Mouse (Mus musculus): Measurements from ENCODE around the gene Ttbk1. TPM values are rescaled to one million over a fixed set of nuclear protein-coding genes. Genes with fewer than 3 reads are reported as not detected.

Ttbk1 gene
- polyA plus RNA-seq, 1 experiment from 2014 or later: 4.7 TPM

DNA sequence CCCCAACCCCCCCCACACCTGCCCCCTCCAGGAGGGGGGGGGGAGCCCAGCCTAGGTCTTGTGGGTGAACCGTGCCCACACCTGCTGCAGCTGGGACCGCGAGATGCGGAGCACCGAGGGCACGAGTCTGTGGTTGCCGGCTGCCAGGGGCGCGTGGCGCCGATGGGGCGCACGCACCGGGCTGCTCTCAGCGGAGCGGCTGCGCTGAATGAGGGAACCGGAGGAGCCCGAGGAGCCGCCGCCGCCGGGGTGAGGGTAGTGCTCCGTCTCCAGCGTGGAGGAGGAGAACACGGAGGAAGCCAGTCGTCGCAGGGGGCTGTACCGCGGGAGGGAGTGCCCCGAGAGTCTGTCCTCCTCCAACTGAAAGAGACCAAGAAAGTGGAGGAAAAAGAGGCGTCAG, 26.8 kb downstream of the Ttbk1 start:
- peaks cover 11% of the 10 kb centered on the region for H3K36me3 ChIP-seq (ENCODE audit: control insufficient read depth, insufficient read depth, low read length)
- H3K9me3 ChIP-seq (replicated peaks; ENCODE audit: control insufficient read depth, low read length, poor library complexity, severe bottlenecking): no peaks in the 10 kb centered on the region
- H3K4me2 ChIP-seq (ENCODE audit: low read length): peak overlapping the region; percentile 16; the same call in 1 of the 2 replicates
- H3K27me3 ChIP-seq (ENCODE audit: control insufficient read depth, insufficient read depth, low read depth, low read length): peaks cover 2% of the 10 kb centered on the region; the same call in 1 of the 2 replicates
- H3K9ac ChIP-seq (ENCODE audit: low read depth, low read length): peak overlapping the region; percentile 44; the same call in 1 of the 2 replicates
- no peak overlapping the region for H3K4me3 ChIP-seq (ENCODE audit: low read depth, low read length)
- no peak for ATAC-seq
- H3K4me1 ChIP-seq (ENCODE audit: control insufficient read depth, insufficient read depth, low read length): peaks cover 5% of the 10 kb centered on the region; the same call in 1 of the 2 replicates
- WGBS: 8% methylated on average over 32 of the region's 32 CpGs
- no peak overlapping the region for H3K27ac ChIP-seq (ENCODE audit: low read length)

DNA sequence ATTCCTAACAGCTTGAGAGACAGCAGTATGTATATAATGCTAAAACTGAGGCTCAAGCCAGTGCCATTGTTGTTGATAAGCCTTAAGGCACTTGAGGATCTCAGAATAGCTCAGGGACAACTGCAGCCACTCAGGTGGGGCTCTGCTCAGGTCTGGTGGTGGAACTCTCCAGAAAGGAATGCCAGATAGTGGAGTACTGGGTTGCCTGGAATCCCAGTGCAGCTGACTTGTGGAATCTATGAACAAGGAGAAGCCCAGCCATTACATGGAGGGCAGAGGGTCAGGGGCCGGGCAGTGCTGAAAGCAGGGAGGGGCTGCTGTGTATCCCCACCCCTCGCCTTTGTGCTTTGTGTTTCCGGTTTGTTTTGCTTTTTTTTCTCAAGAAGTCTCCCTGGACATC, 29.0 kb downstream of the Ttbk1 start:
- H3K27me3 ChIP-seq (ENCODE audit: control insufficient read depth, insufficient read depth, low read depth, low read length): peaks cover 2% of the 10 kb centered on the region; the same call in 1 of the 2 replicates

GRCm38 (mm10) chr17:46457791-46458190, 29.7 kb downstream of the Ttbk1 start:
- no peak for ATAC-seq
- Histone ChIP-seq H3K9ac (ENCODE audit: low read depth, low read length) (no peak overlapping the region), H3K4me1 (ENCODE audit: control insufficient read depth, insufficient read depth, low read length) (peaks cover 30% of the 10 kb centered on the region), H3K4me3 (ENCODE audit: low read depth, low read length) (no peak overlapping the region), H3K27me3 (ENCODE audit: control insufficient read depth, insufficient read depth, low read depth, low read length) (peaks cover 2% of the 10 kb centered on the region; the same call in 1 of the 2 replicates), H3K27ac (ENCODE audit: low read length) (no peak overlapping the region), H3K36me3 (ENCODE audit: control insufficient read depth, insufficient read depth, low read length) (peaks cover 8% of the 10 kb centered on the region; the same call in 1 of the 2 replicates), H3K9me3 (replicated peaks; ENCODE audit: control insufficient read depth, low read length, poor library complexity, severe bottlenecking) (no peaks in the 10 kb centered on the region), H3K4me2 (ENCODE audit: low read length) (no peak overlapping the region)
- WGBS: 16% methylated on average over 10 of the region's 10 CpGs

More for the DNA sequence above, 29.0 kb downstream of the Ttbk1 start:
- H3K4me1 ChIP-seq (ENCODE audit: control insufficient read depth, insufficient read depth, low read length): peaks cover 27% of the 10 kb centered on the region
- no peak overlapping the region for H3K9ac ChIP-seq (ENCODE audit: low read depth, low read length)
- WGBS: 51% methylated on average over 3 of the region's 3 CpGs
- no peak overlapping the region for H3K4me3 ChIP-seq (ENCODE audit: low read depth, low read length)
- no peak overlapping the region for H3K4me2 ChIP-seq (ENCODE audit: low read length)
- H3K36me3 ChIP-seq (ENCODE audit: control insufficient read depth, insufficient read depth, low read length): peaks cover 8% of the 10 kb centered on the region
- no peaks in the 10 kb centered on the region for H3K9me3 ChIP-seq (replicated peaks; ENCODE audit: control insufficient read depth, low read length, poor library complexity, severe bottlenecking)
- no peak for ATAC-seq
- H3K27ac ChIP-seq (ENCODE audit: low read length): no peak overlapping the region

DNA sequence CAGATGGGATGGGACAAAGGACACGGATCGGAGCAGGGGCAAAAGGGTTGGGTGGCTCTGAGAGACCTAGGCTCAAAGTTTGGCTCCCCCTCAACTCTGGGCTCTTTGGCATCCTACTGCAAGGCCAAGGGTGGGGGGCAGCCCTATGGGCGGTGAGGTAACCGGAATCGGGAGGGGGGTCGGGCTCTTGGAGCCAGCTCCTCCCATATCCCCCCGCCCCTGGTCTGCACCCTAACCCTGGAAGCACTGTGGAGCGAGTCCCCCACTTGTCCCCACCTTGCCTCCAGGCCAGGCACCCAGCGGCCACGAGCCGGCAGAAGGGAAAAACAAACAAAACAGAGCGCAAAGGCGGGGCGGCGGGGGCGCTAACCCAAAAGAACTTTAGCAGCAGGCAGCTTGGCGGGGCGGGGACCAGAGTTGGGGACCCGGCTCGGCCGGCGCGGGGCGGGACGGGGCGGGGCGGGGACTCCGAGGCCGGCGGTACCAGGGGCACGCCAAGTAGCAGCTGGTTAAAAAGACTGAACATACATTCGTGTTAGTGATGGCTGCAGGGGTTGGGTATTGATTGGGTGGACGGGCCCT, 32.3 kb downstream of the Ttbk1 start:
- 3% methylated on average over 20 of the region's 33 CpGs for WGBS
- Histone ChIP-seq H3K27ac (ENCODE audit: low read length) (no peak overlapping the region), H3K9me3 (replicated peaks; ENCODE audit: control insufficient read depth, low read length, poor library complexity, severe bottlenecking) (no peaks in the 10 kb centered on the region), H3K27me3 (ENCODE audit: control insufficient read depth, insufficient read depth, low read depth, low read length) (peaks cover 2% of the 10 kb centered on the region; the same call in 1 of the 2 replicates), H3K9ac (ENCODE audit: low read depth, low read length) (peak overlapping the region; percentile 48), H3K36me3 (ENCODE audit: control insufficient read depth, insufficient read depth, low read length) (peaks cover 10% of the 10 kb centered on the region), H3K4me2 (ENCODE audit: low read length) (peak overlapping the region; percentile 68), H3K4me3 (ENCODE audit: low read depth, low read length) (peak overlapping the region; percentile 26), H3K4me1 (ENCODE audit: control insufficient read depth, insufficient read depth, low read length) (peaks cover 24% of the 10 kb centered on the region)
- peak; percentile 44; the same call in 1 of the 2 replicates for ATAC-seq

- Histone ChIP-seq H3K27ac (ENCODE audit: low read length) (no peak overlapping the region), H3K4me3 (ENCODE audit: low read depth, low read length) (no peak overlapping the region; the same call in 1 of the 2 replicates), H3K27me3 (ENCODE audit: control insufficient read depth, insufficient read depth, low read depth, low read length) (peaks cover 2% of the 10 kb centered on the region; the same call in 1 of the 2 replicates), H3K36me3 (ENCODE audit: control insufficient read depth, insufficient read depth, low read length) (peaks cover 10% of the 10 kb centered on the region), H3K9me3 (replicated peaks; ENCODE audit: control insufficient read depth, low read length, poor library complexity, severe bottlenecking) (no peaks in the 10 kb centered on the region), H3K4me1 (ENCODE audit: control insufficient read depth, insufficient read depth, low read length) (peaks cover 24% of the 10 kb centered on the region), H3K9ac (ENCODE audit: low read depth, low read length) (peak overlapping the region; percentile 48), H3K4me2 (ENCODE audit: low read length) (peak overlapping the region; percentile 68)
- under 1% methylated on average over 9 of the region's 9 CpGs for WGBS
- 0 out of 2 replicates have a peak, but pooled peaks have one; percentile 26 for ATAC-seq
Measured at GRCm38 (mm10) chr17:46454539-46454938, 32.9 kb downstream of the Ttbk1 start.

GRCm38 (mm10) chr17:46453970-46454411, 33.5 kb downstream of the Ttbk1 start:
- peak; percentile 21 for ATAC-seq
- no peak overlapping the region for H3K27ac ChIP-seq (ENCODE audit: low read length)
- H3K36me3 ChIP-seq (ENCODE audit: control insufficient read depth, insufficient read depth, low read length): peaks cover 5% of the 10 kb centered on the region
- peak overlapping the region; percentile 68 for H3K4me2 ChIP-seq (ENCODE audit: low read length)
- 2% methylated on average over 26 of the region's 26 CpGs for WGBS
- peaks cover 2% of the 10 kb centered on the region; the same call in 1 of the 2 replicates for H3K27me3 ChIP-seq (ENCODE audit: control insufficient read depth, insufficient read depth, low read depth, low read length)
- H3K4me1 ChIP-seq (ENCODE audit: control insufficient read depth, insufficient read depth, low read length): peaks cover 24% of the 10 kb centered on the region
- H3K9ac ChIP-seq (ENCODE audit: low read depth, low read length): peak overlapping the region; percentile 42; the same call in 1 of the 2 replicates
- H3K4me3 ChIP-seq (ENCODE audit: low read depth, low read length): peak overlapping the region; percentile 26
- no peaks in the 10 kb centered on the region for H3K9me3 ChIP-seq (replicated peaks; ENCODE audit: control insufficient read depth, low read length, poor library complexity, severe bottlenecking)

DNA sequence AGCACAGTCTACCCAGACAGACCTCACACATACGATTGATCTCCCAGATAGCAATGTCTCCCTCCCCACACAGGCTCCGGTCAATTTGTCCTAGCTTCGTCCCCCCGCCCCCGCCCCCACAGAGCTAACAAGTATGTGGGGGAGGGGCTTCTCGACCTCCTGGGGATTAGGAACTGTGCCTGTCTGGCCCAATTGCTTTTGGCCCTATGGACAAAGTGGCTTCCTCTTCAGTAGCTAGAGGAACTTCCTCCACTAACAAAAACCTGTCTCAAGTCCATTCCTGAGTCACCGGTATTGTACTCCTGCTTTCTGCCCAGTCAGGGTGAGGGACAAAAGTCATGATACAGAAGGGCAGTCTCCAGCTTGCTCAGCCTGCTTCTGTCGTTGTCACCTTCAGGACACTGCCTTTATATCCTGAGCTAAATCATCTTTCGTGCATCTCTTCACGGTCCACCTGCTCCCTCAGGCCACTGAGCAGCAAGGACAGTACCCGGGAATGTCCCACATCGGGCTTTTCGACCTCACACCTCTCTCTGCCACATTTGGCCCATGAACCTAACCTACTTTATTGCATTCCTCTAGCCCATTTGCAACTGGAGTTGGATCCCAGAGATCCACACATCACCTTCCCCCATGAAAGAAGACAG, 34.0 kb downstream of the Ttbk1 start:
- no peaks in the 10 kb centered on the region for H3K9me3 ChIP-seq (replicated peaks; ENCODE audit: control insufficient read depth, low read length, poor library complexity, severe bottlenecking)
- no peak overlapping the region for H3K9ac ChIP-seq (ENCODE audit: low read depth, low read length)
- no peak overlapping the region for H3K27ac ChIP-seq (ENCODE audit: low read length)
- H3K36me3 ChIP-seq (ENCODE audit: control insufficient read depth, insufficient read depth, low read length): peaks cover 2% of the 10 kb centered on the region; the same call in 1 of the 2 replicates
- peak overlapping the region; percentile 68 for H3K4me2 ChIP-seq (ENCODE audit: low read length)
- peaks cover 24% of the 10 kb centered on the region for H3K4me1 ChIP-seq (ENCODE audit: control insufficient read depth, insufficient read depth, low read length)
- 6% methylated on average over 13 of the region's 13 CpGs for WGBS
- no peak overlapping the region for H3K4me3 ChIP-seq (ENCODE audit: low read depth, low read length)
- peaks cover 2% of the 10 kb centered on the region; the same call in 1 of the 2 replicates for H3K27me3 ChIP-seq (ENCODE audit: control insufficient read depth, insufficient read depth, low read depth, low read length)
- no peak for ATAC-seq

DNA sequence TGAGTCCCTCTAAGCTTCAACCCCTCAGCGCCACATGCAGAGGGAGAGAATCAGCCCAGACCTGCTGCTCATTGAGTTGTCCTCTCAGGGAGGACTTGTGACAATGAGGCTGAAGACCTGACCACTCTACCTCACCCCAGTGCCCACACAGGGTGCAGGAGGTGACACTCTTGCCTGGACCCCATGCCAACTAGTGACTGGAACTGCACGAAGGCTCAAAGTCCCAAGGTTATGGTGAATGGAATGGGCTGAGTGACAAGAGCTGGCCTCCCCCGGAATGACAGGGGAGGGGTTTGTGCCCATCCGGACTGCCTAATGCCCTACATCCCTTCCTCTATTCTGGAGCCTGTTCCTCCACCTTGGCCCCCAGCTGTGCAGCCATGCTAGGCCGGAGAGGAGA, 34.8 kb downstream of the Ttbk1 start:
- peaks cover 24% of the 10 kb centered on the region for H3K4me1 ChIP-seq (ENCODE audit: control insufficient read depth, insufficient read depth, low read length)
- H3K36me3 ChIP-seq (ENCODE audit: control insufficient read depth, insufficient read depth, low read length): peaks cover 2% of the 10 kb centered on the region; the same call in 1 of the 2 replicates
- WGBS: 38% methylated on average over 5 of the region's 5 CpGs
- peaks cover 2% of the 10 kb centered on the region; the same call in 1 of the 2 replicates for H3K27me3 ChIP-seq (ENCODE audit: control insufficient read depth, insufficient read depth, low read depth, low read length)
- no peak overlapping the region for H3K4me2 ChIP-seq (ENCODE audit: low read length)
- no peak overlapping the region for H3K4me3 ChIP-seq (ENCODE audit: low read depth, low read length)
- no peak overlapping the region for H3K9ac ChIP-seq (ENCODE audit: low read depth, low read length)
- no peaks in the 10 kb centered on the region for H3K9me3 ChIP-seq (replicated peaks; ENCODE audit: control insufficient read depth, low read length, poor library complexity, severe bottlenecking)
- no peak overlapping the region for H3K27ac ChIP-seq (ENCODE audit: low read length)
- ATAC-seq: no peak

GRCm38 (mm10) chr17:46446264-46446663, 41.2 kb downstream of the Ttbk1 start:
- Histone ChIP-seq H3K4me3 (ENCODE audit: low read depth, low read length) (no peak overlapping the region), H3K4me1 (ENCODE audit: control insufficient read depth, insufficient read depth, low read length) (no peaks in the 10 kb centered on the region), H3K27ac (ENCODE audit: low read length) (no peak overlapping the region), H3K9me3 (replicated peaks; ENCODE audit: control insufficient read depth, low read length, poor library complexity, severe bottlenecking) (no peaks in the 10 kb centered on the region), H3K9ac (ENCODE audit: low read depth, low read length) (no peak overlapping the region), H3K27me3 (ENCODE audit: control insufficient read depth, insufficient read depth, low read depth, low read length) (peaks cover 21% of the 10 kb centered on the region), H3K36me3 (ENCODE audit: control insufficient read depth, insufficient read depth, low read length) (peaks cover 16% of the 10 kb centered on the region), H3K4me2 (ENCODE audit: low read length) (no peak overlapping the region)
- 91% methylated on average over 16 of the region's 16 CpGs for WGBS
- no peak for ATAC-seq

Measured in midbrain, embryonic 16.5 days (tissue).